Mouse (Mus musculus) midbrain, embryonic 16.5 days (tissue): ENCODE measurements around the gene Slc26a11. TPM values are rescaled to one million over a fixed set of nuclear protein-coding genes. Genes with fewer than 3 reads are reported as not detected.
"Not testable (repeated sequence)": the region's sequence is repeated elsewhere in the genome, so short reads cannot be mapped to it uniquely, and the experiment has no call there.

Experiments used
- ATAC-seq: fragments of 200-750 bp; cut with Nextera tagmentation; 2 replicates; pipeline ENCODE4 v1.8.0; 2017; ENCODE audit warnings: moderate TSS enrichment
- H3K27ac ChIP-seq: fragments of 300-500 bp; sonication (generic); 2 replicates; pipeline ENCODE4 v1.5.1; 2014; ENCODE audit warnings: mild to moderate bottlenecking, low read length, mixed read lengths
- H3K27me3 ChIP-seq: fragments of 300-500 bp; sonication (generic); 2 replicates; pipeline ENCODE4 v1.6.1; 2014; ENCODE audit warnings: low read depth, low read length, mixed read lengths; ENCODE audit not compliant: control insufficient read depth, insufficient read depth
- H3K36me3 ChIP-seq: fragments of 300-500 bp; sonication (generic); 2 replicates; pipeline ENCODE4 v1.6.1; 2014; ENCODE audit warnings: mild to moderate bottlenecking, low read length, moderate library complexity, mixed read lengths; ENCODE audit not compliant: control insufficient read depth, insufficient read depth
- H3K4me1 ChIP-seq: fragments of 300-500 bp; sonication (generic); 2 replicates; pipeline ENCODE4 v1.6.1; 2014; ENCODE audit warnings: mild to moderate bottlenecking, low read length, mixed read lengths; ENCODE audit not compliant: control insufficient read depth, insufficient read depth
- H3K4me2 ChIP-seq: fragments of 300-500 bp; sonication (generic); 2 replicates; pipeline ENCODE4 v1.6.1; 2014; ENCODE audit warnings: mild to moderate bottlenecking, low read length, mixed read lengths
- H3K4me3 ChIP-seq: fragments of 300-500 bp; sonication (generic); 2 replicates; pipeline ENCODE4 v1.5.1; 2014; ENCODE audit warnings: low read depth, mild to moderate bottlenecking, low read length, moderate library complexity, mixed read lengths
- H3K9ac ChIP-seq: fragments of 300-500 bp; sonication (generic); 2 replicates; pipeline ENCODE4 v1.6.1; 2014; ENCODE audit warnings: low read depth, low read length, mixed read lengths
- H3K9me3 ChIP-seq: fragments of 300-500 bp; sonication (generic); replicated peaks from 2 replicates; pipeline ENCODE4 v1.6.1; 2014; ENCODE audit warnings: mild to moderate bottlenecking, low read length, mixed read lengths; ENCODE audit not compliant: control insufficient read depth, poor library complexity, severe bottlenecking
- whole genome bisulfite sequencing: fragments of 180-500 bp; shearing (Covaris S2); extraction: QIAGEN DNeasy Blood & Tissue Kit; methylation state at CpG from one replicate; pipeline ENCODE4 v1.1.7; 2014; 5-methylcytosine and 5-hydroxymethylcytosine counted together
- polyA plus RNA-seq: library from polyadenylated mRNA; unstranded; fragments of >200 nt; fragmentation: Nextera tagmentation; extraction: Ambion mirVana; gene quantifications from 2 replicates; pipeline ENCODE4 v1.2.1, GENCODE M21; 2015

Gene Slc26a11
- polyA plus RNA-seq, 1 experiment from 2014 or later, result 7.9 TPM

DNA sequence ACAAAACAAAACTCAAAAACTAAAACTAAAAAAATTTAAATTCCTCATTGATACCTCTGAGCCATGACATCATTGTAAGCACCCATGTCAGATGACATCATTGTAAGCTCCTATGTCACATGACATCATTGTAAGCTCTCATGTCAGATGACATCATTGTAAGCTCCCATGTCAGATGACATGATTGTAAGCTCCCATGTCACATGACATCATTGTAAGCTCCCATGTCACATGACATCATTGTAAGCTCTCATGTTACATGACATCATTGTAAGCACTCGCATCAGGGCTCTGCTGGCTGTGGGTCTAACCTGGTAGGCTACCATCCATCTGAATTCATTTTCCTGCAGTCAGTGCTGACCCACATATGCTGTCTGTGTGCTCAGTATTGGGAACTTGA, 23.2 kb downstream of the Slc26a11 start:
- Histone ChIP-seq H3K4me3 (no peak overlapping the region), H3K9me3 (no peaks in the 10 kb centered on the region), H3K36me3 (0 out of 2 replicates have a peak, but pooled peaks cover 4% of the 10 kb centered on the region), H3K27me3 (no peaks in the 10 kb centered on the region), H3K27ac (no peak overlapping the region), H3K4me2 (no peak overlapping the region), H3K9ac (no peak overlapping the region), H3K4me1 (no peaks in the 10 kb centered on the region)
- ATAC-seq, result no peak
- WGBS, result 98% methylated on average over 1 of the region's 1 CpGs

DNA sequence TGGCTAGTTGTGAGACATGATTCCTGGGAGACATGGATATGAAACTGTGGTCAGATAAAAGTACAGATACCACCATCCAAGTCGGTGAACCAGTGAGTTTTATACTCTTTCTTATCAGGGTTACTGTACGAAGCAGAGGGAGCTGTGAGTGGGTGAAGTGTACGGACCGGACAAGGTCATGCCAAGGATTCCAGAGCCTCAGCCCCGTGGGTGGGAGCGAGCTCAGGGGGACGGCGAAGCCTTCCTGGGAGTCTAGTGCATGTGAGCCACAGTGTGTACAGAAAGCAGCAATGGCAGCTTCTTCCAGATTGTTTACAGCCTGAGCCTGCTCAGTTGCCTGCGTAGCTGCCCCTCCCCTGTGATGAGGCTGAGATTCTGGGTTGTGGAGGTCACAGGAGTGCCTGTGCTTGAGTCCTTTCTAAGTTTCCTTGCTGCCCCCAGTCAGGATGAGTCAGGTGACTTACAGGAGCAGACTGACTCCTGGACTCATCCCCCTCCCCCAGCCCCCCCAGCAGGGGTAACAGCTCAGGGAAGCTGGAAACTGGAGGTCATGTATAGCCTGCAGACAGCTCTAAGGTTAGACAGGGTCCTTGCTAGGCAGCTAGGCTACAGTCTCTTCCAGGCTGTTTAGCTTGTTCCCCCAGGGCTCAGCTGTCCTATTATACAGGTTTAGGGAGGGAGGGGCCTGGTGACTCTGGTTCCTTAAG, 26.4 kb downstream of the Slc26a11 start:
- H3K27ac ChIP-seq, result no peak overlapping the region
- H3K4me2 ChIP-seq, result no peak overlapping the region
- no peak overlapping the region for H3K9ac ChIP-seq
- no peaks in the 10 kb centered on the region for H3K9me3 ChIP-seq
- H3K4me1 ChIP-seq, result no peaks in the 10 kb centered on the region
- 88% methylated on average over 9 of the region's 9 CpGs for WGBS
- 0 out of 2 replicates have a peak, but pooled peaks cover 4% of the 10 kb centered on the region for H3K36me3 ChIP-seq
- no peak for ATAC-seq
- H3K27me3 ChIP-seq, result no peaks in the 10 kb centered on the region
- H3K4me3 ChIP-seq, result no peak overlapping the region

DNA sequence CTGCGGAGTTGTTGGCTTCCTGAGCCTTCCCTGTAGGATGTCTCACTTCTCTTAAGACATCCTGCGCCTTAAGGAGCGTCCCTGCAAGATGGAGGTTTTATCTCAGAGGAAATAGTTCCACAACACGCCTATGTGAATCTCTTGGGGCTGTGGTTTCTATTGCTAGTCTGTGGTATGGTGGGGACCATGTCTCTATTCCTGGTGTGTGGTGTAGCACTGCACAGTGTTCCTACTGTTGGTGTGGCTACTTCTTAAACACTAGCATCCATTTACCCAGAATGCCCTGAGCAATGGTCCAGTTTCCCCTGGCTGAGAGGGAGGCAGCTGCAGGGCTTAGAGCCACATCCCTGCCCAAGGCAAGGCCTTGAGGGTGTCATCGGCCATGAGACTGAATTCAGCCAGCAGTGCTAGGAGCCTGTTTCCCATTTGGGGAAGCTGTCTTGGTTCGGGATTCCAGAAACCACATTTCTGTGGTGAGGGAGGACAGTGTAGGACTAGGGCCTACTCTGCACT, 27.0 kb downstream of the Slc26a11 start:
- Histone ChIP-seq H3K4me3 (no peak overlapping the region), H3K4me1 (no peaks in the 10 kb centered on the region), H3K27me3 (no peaks in the 10 kb centered on the region), H3K9me3 (no peaks in the 10 kb centered on the region), H3K4me2 (no peak overlapping the region), H3K9ac (no peak overlapping the region), H3K36me3 (0 out of 2 replicates have a peak, but pooled peaks cover 4% of the 10 kb centered on the region), H3K27ac (no peak overlapping the region)
- ATAC-seq, result no peak
- 72% methylated on average over 6 of the region's 6 CpGs for WGBS

DNA sequence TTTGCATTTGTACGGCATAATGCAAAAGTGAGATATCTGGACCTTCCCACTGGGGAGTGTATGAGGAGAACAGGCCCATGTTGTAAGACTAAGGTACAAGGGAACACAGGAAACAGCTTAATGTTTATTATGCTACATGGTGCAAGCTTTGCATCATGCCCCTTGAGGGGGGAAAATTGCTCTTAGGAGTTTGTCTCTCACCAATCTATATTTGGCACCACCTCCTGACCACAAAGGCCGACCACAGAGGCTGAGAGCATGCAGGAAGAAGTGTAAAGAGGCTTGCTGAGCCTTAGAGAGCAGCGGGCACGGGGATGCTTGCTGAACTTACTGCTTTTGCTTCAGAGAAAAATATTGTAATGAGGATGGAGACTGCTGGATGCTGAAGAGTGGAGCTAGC, 29.5 kb downstream of the Slc26a11 start:
- ATAC-seq, result no peak
- no peaks in the 10 kb centered on the region for H3K9me3 ChIP-seq
- 80% methylated on average over 4 of the region's 4 CpGs for WGBS
- H3K9ac ChIP-seq, result no peak overlapping the region
- no peak overlapping the region for H3K27ac ChIP-seq
- H3K4me1 ChIP-seq, result peaks cover 5% of the 10 kb centered on the region
- H3K4me3 ChIP-seq, result no peak overlapping the region
- H3K4me2 ChIP-seq, result no peak overlapping the region
- H3K36me3 ChIP-seq, result no peaks in the 10 kb centered on the region
- H3K27me3 ChIP-seq, result peaks cover 16% of the 10 kb centered on the region

DNA sequence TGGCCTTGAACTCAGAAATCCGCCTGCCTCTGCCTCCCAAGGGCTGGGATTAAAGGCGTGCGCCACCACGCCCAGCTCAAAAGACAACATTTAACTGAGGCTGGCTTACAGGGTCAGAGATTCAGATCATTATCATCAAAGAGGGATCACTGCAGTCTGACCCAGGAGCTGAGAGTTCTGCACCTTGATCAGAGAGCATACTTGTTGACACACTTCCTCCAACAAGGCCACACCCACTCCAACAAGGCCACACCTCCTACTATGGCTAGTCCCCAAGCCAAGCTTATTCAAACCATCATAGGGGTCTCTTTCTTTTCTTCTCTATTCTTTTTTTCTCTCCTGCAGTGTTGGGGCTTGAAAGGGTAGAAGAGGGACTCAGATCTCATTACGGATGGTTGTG, 30.9 kb downstream of the Slc26a11 start:
- Histone ChIP-seq H3K9ac (no peak overlapping the region), H3K9me3 (no peaks in the 10 kb centered on the region), H3K36me3 (no peaks in the 10 kb centered on the region), H3K27me3 (peaks cover 28% of the 10 kb centered on the region), H3K4me1 (peaks cover 13% of the 10 kb centered on the region), H3K27ac (no peak overlapping the region), H3K4me2 (no peak overlapping the region), H3K4me3 (no peak overlapping the region)
- ATAC-seq, result no peak
- WGBS, result 95% methylated on average over 5 of the region's 5 CpGs

DNA sequence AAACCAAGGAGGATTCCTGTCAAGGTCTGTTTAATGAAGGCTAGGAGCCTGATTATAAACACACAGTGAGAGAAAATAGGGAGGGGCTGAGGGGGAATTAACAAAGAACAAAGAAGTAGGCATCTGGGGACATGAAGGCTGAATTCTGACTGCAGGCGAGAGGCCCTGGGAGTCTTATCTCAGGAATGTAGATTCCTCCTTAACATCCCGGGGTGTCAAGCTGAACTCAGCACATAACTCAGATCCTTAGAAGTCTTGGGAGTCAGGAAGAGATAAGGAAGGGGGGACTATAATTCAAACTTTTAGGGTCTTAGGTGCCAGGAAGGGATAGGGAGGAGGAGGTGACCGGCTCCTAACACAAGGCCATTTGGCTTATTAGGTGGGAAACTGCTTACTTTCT, 31.9 kb downstream of the Slc26a11 start:
- not testable (repeated sequence) for H3K27ac ChIP-seq, ATAC-seq, H3K4me3 ChIP-seq, H3K36me3 ChIP-seq, H3K9me3 ChIP-seq, H3K4me2 ChIP-seq, H3K9ac ChIP-seq
- WGBS, result 32% methylated on average over 3 of the region's 3 CpGs
- Histone ChIP-seq H3K4me1 (peaks cover 13% of the 10 kb centered on the region), H3K27me3 (peaks cover 38% of the 10 kb centered on the region)

DNA sequence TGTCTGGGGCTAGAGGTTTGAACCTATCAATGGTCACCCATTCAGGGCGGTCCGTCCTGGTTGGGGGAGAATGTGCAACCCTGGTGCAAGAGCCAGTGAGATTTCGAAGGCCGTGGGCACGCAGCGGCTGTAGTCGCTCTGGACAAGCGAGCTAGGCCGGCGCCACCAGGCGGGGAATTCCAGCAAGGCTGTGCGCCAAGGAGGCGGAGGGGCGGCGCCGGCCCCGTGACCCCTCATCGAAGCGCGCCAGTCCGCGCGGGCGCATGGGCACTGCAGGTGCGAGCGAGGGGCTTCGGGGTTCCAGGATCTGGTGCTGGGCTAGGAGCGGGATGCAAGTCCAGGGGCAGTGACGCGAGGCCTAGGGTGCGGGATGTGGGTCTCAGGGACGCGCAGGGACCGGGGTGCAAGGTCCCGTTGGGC, 34.5 kb downstream of the Slc26a11 start:
- ATAC-seq, result no peak
- Histone ChIP-seq H3K4me2 (peak overlapping the region; percentile 93), H3K27ac (no peak overlapping the region), H3K9ac (peak overlapping the region; percentile 65), H3K27me3 (peaks cover 61% of the 10 kb centered on the region), H3K4me1 (peaks cover 21% of the 10 kb centered on the region), H3K4me3 (peak overlapping the region; percentile 50), H3K9me3 (no peaks in the 10 kb centered on the region), H3K36me3 (no peaks in the 10 kb centered on the region)
- WGBS, result under 1% methylated on average over 35 of the region's 35 CpGs

DNA sequence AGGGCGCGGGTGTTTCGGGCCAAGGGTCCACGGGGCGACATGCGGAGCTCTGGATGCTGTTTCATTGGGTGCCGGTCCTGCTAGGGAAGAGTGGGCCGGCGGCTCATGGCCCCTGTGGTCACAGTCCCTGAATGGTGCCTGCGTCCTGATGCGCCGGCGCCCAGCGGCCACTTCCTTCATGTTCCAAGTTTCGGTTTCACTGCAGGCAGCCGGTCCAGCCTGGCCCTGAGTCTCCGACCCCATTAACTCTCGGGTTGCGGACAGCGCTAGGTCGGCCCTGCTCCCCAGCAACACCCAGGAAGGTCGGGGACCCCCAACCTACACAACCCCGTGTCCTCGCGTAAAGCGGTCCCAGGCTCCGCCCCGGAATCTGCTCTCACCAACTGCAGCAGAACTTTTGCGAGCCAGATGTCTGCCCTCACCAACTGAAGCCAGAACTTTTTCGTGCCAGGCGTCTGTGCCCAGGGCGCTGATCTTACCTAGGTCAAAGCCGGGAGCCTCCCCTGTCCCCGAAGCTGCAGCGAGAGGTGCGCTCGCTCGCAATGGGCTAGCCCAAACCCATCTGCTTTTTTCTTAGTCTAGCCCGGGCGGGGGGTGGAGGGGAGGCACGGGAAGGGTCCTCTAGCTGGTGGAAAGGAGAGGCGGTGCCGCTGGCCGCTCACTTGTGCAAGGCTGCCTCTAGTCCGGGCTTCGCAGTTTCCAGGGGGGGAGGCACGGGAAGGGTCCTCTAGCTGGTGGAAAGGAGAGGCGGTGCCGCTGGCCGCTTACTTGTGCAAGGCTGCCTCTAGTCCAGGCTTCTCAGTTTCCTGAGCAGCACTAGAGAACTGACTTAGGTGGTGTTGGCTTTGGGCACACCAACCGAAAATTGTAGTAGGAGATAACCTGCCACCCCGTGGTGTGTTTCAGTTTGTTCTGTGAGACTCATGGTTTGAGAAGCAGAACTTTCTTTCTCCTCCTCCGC, 35.2 kb downstream of the Slc26a11 start:
- Histone ChIP-seq H3K36me3 (no peaks in the 10 kb centered on the region), H3K4me1 (peaks cover 21% of the 10 kb centered on the region), H3K27ac (no peak overlapping the region), H3K4me2 (peak overlapping the region; percentile 93), H3K4me3 (peak overlapping the region; percentile 50), H3K9me3 (no peaks in the 10 kb centered on the region), H3K27me3 (peaks cover 65% of the 10 kb centered on the region), H3K9ac (peak overlapping the region; percentile 65)
- ATAC-seq, result no peak
- 2% methylated on average over 53 of the region's 53 CpGs for WGBS
